Comparison of ENCODE assay signal across 27 mouse cellular contexts in the genomic region with DNA sequence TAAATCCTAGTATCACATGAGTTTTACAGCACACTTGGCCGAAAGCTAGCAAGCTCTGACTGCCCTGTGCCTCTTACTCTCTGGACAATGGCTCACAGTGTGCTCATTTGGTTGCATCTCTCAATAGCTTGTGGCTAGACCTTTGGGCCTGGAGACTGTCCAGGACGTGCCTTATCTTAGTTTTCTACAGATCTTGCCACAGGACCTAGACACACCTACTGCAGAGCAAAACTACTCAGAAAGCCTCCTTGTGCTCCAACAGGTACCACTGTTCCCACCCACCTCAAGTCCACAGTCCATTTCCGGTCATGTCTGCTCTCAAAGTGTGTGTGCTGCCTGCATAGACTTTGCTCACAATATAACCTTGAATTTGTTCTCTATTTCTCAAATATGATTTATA.
A peak's percentile ranks its signal among the peaks of the same experiment; 100 is the strongest.
DNase-seq lines count a peak whose midpoint lies in the region; ATAC-seq and TF ChIP-seq lines count a peak whose summit lies in the region.
"Had no signal": no experiment of that assay in that cellular context is flagged by ENCODE, and none has a peak within 500 bp of the region (broad histone marks: within the 10 kb centered on the region; RNA-seq: fewer than 3 reads in every experiment).

No protein-coding gene starts in this region.

- no peak overlapping the region for H3K27ac ChIP-seq in stomach, embryonic 16.5 days (ENCODE audit: low read length)
- no peak overlapping the region for H3K27ac ChIP-seq in stomach, postnatal 0 days (replicated peaks)
- H3K27ac ChIP-seq: embryonic facial prominence, embryonic 10.5 days; embryonic facial prominence, embryonic 13.5 days; forebrain, embryonic 12.5 days; forebrain, embryonic 15.5 days; heart, embryonic 15.5 days; hindbrain, embryonic 14.5 days had no signal

- 77% methylated on average over 3 of the region's 3 CpGs for WGBS in stomach, embryonic 16.5 days
- WGBS in stomach, postnatal 0 days: 75% methylated on average over 3 of the region's 3 CpGs

- H3K9ac ChIP-seq in stomach, embryonic 16.5 days (ENCODE audit: low read length): no peak overlapping the region
- no peak overlapping the region for H3K9ac ChIP-seq in stomach, postnatal 0 days (ENCODE audit: low read length)
- H3K9ac ChIP-seq: embryonic facial prominence, embryonic 13.5 days; forebrain, embryonic 12.5 days; forebrain, embryonic 15.5 days; heart, embryonic 12.5 days; heart, embryonic 15.5 days; hindbrain, embryonic 14.5 days had no signal

- TF ChIP-seq CTCF in stomach, postnatal 0 days (IDR thresholded peaks at IDR 0.05; ENCODE audit: low read depth): no peak

- no peaks in the 10 kb centered on the region for H3K27me3 ChIP-seq in stomach, embryonic 16.5 days (ENCODE audit: control insufficient read depth, insufficient read depth, low read length)
- no peaks in the 10 kb centered on the region for H3K27me3 ChIP-seq in stomach, postnatal 0 days (ENCODE audit: control insufficient read depth, insufficient read depth, low read length)
- H3K27me3 ChIP-seq: embryonic facial prominence, embryonic 13.5 days; forebrain, embryonic 15.5 days; heart, embryonic 12.5 days; heart, embryonic 15.5 days had no signal

- no peak overlapping the region for H3K4me3 ChIP-seq in stomach, embryonic 16.5 days (replicated peaks; ENCODE audit: low read length)
- no peak overlapping the region for H3K4me3 ChIP-seq in stomach, postnatal 0 days (ENCODE audit: low read depth, low read length)
- H3K4me3 ChIP-seq: embryonic facial prominence, embryonic 10.5 days; embryonic facial prominence, embryonic 13.5 days; erythroblast, embryonic 14.5 days; forebrain, embryonic 12.5 days; forebrain, embryonic 15.5 days; heart, embryonic 12.5 days; heart, embryonic 15.5 days had no signal

- H3K4me2 ChIP-seq in stomach, embryonic 16.5 days (ENCODE audit: low read depth, low read length): no peak overlapping the region
- no peak overlapping the region for H3K4me2 ChIP-seq in stomach, postnatal 0 days (replicated peaks; ENCODE audit: low read depth)
- H3K4me2 ChIP-seq: embryonic facial prominence, embryonic 13.5 days; forebrain, embryonic 12.5 days; forebrain, embryonic 15.5 days; heart, embryonic 12.5 days; heart, embryonic 15.5 days; hindbrain, embryonic 14.5 days had no signal

- TF ChIP-seq EP300 in stomach, postnatal 0 days (optimal IDR thresholded peaks at IDR 0.05): no peak

- no peaks in the 10 kb centered on the region for H3K4me1 ChIP-seq in stomach, embryonic 16.5 days (ENCODE audit: control insufficient read depth, insufficient read depth, low read length)
- H3K4me1 ChIP-seq in stomach, postnatal 0 days (replicated peaks; ENCODE audit: control insufficient read depth, insufficient read depth): no peaks in the 10 kb centered on the region
- H3K4me1 ChIP-seq: heart, embryonic 12.5 days; heart, embryonic 15.5 days had no signal

- H3K9me3 ChIP-seq in stomach, embryonic 16.5 days (replicated peaks; ENCODE audit: control insufficient read depth, low read length): no peaks in the 10 kb centered on the region
- no peaks in the 10 kb centered on the region for H3K9me3 ChIP-seq in stomach, postnatal 0 days (ENCODE audit: control insufficient read depth, low read length)
- H3K9me3 ChIP-seq: embryonic facial prominence, embryonic 10.5 days; embryonic facial prominence, embryonic 13.5 days; forebrain, embryonic 12.5 days; forebrain, embryonic 15.5 days; heart, embryonic 12.5 days; heart, embryonic 15.5 days had no signal

- no peaks in the 10 kb centered on the region for H3K36me3 ChIP-seq in stomach, embryonic 16.5 days (ENCODE audit: control insufficient read depth, insufficient read depth, low read length)
- no peaks in the 10 kb centered on the region for H3K36me3 ChIP-seq in stomach, postnatal 0 days (ENCODE audit: control insufficient read depth, insufficient read depth, low read length)
- H3K36me3 ChIP-seq: embryonic facial prominence, embryonic 10.5 days; embryonic facial prominence, embryonic 13.5 days; forebrain, embryonic 12.5 days; forebrain, embryonic 15.5 days; heart, embryonic 12.5 days; heart, embryonic 15.5 days had no signal

- ATAC-seq in stomach, embryonic 16.5 days (ENCODE audit: insufficient read depth, low FRiP score): peak; percentile 50; the same call in 1 of the 2 replicates
- no peak for ATAC-seq in stomach, postnatal 0 days (ENCODE audit: low FRiP score, low TSS enrichment)
- 0 out of 2 replicates have a peak, but pooled peaks have one; percentile 17 for ATAC-seq in megakaryocyte progenitor cell, adult 5-6 weeks (replicated peaks; ENCODE audit: poor library complexity)
- ATAC-seq: activated CD4-positive, CD25-positive, alpha-beta regulatory T cell, adult 4 months; forebrain, embryonic 15.5 days had no signal

- peak; percentile 29 to 54 for DNase-seq in adrenal gland, adult (ENCODE audit: inconsistent age in 2 of 2, low spot score in 1 of 2)
- DNase-seq in adrenal gland, postnatal 4 days (ENCODE audit: low spot score in 2 of 2): no peak
- no peak for DNase-seq in stomach, postnatal 0 days (ENCODE audit: low spot score)
- DNase-seq in layer of hippocampus, postnatal 36 days: no peak
- no peak for DNase-seq in cerebellum, postnatal 4 days (ENCODE audit: low spot score in 2 of 2)
- DNase-seq: adrenal gland, postnatal 10 days; adrenal gland, postnatal 36 days; cerebellum, adult 11 months; cerebellum, adult 2 months; cerebellum, adult 9-11 months; cerebellum, postnatal 25 days; embryo, embryonic 11 days; gastrocnemius, postnatal 25 days; heart, adult 18-20 months; heart, postnatal 10 days; heart, postnatal 36 days had no signal

Comparison
In these comparisons a context has a peak if more than half of its experiments do, and no peak if none do; other contexts are left out.
1. DNase-seq: peak in adrenal gland, adult (2 of 2); none in adrenal gland, postnatal 4 days (0 of 2), stomach, postnatal 0 days (single experiment), layer of hippocampus, postnatal 36 days (0 of 2) and cerebellum, postnatal 4 days (0 of 2).